Mouse (Mus musculus) spleen, postnatal 4 days (tissue): ENCODE data around the gene Smarcal1.

ENCODE experiments used
- DNase-seq, 2 experiments: peaks; one replicate each; pipeline ENCODE4 v3.0.0; 2022; ENCODE audit warnings: low spot score in 2 of 2

Smarcal1 gene

GRCm38 (mm10) chr1:72588763-72589162, 5.7 kb downstream of the Smarcal1 start:
- DNase-seq: no peak

GRCm38 (mm10) chr1:72590636-72591035, 7.6 kb downstream of the Smarcal1 start:
- no peak for DNase-seq

GRCm38 (mm10) chr1:72592350-72592749, 9.3 kb downstream of the Smarcal1 start:
- no peak for DNase-seq

GRCm38 (mm10) chr1:72593340-72593951, 10.4 kb downstream of the Smarcal1 start:
- no peak for DNase-seq

- DNase-seq: no peak
Observed at GRCm38 (mm10) chr1:72595686-72596085, 12.6 kb downstream of the Smarcal1 start.

GRCm38 (mm10) chr1:72596231-72596630, 13.2 kb downstream of the Smarcal1 start:
- DNase-seq: no peak

- no peak for DNase-seq
Observed at GRCm38 (mm10) chr1:72599146-72600101, 16.4 kb downstream of the Smarcal1 start.

GRCm38 (mm10) chr1:72600778-72601177, 17.7 kb downstream of the Smarcal1 start:
- DNase-seq: no peak

GRCm38 (mm10) chr1:72601233-72601632, 18.2 kb downstream of the Smarcal1 start:
- DNase-seq: no peak

GRCm38 (mm10) chr1:72602186-72602585, 19.1 kb downstream of the Smarcal1 start:
- DNase-seq: no peak

- no peak for DNase-seq
Observed at GRCm38 (mm10) chr1:72602803-72603202, 19.8 kb downstream of the Smarcal1 start.

GRCm38 (mm10) chr1:72606186-72606673, 23.2 kb downstream of the Smarcal1 start:
- no peak for DNase-seq

- no peak for DNase-seq
Observed at GRCm38 (mm10) chr1:72609129-72609528, 26.1 kb downstream of the Smarcal1 start.

GRCm38 (mm10) chr1:72609887-72610877, 27.1 kb downstream of the Smarcal1 start:
- no peak for DNase-seq

GRCm38 (mm10) chr1:72612172-72612571, 29.1 kb downstream of the Smarcal1 start:
- no peak for DNase-seq

GRCm38 (mm10) chr1:72635221-72635620, 52.2 kb downstream of the Smarcal1 start:
- DNase-seq: peak in 1 of 2 experiments; percentile 32

- peak; percentile 21 to 59 for DNase-seq
Observed at GRCm38 (mm10) chr1:72640658-72641410, 57.8 kb downstream of the Smarcal1 start.

GRCm38 (mm10) chr1:72673070-72673469, 90.0 kb downstream of the Smarcal1 start:
- DNase-seq: no peak
